Mouse (Mus musculus) liver, postnatal 0 days (tissue): ENCODE data around the gene Kirrel3.

ENCODE experiments used
- CTCF ChIP-seq: sonication (generic); IDR thresholded peaks from 2 replicates; pipeline ENCODE4 v1.5.1; 2016; ENCODE audit warnings: antibody characterized with exemption, low read depth
- EP300 ChIP-seq: IDR thresholded peaks from 2 replicates; pipeline ENCODE4 v1.6.1; 2016; ENCODE audit warnings: antibody characterized with exemption, low read depth, mild to moderate bottlenecking

GRCm38 (mm10) chr9:34954212-34954611 lies 468.5 kb downstream of the Kirrel3 start:
- TF ChIP-seq CTCF, result peak; percentile 36
- TF ChIP-seq EP300, result no peak
